Mouse (Mus musculus) adrenal gland, adult 2 months (tissue): ENCODE results near the gene Zfand3. TPM values are rescaled to one million over a fixed set of nuclear protein-coding genes. Genes with fewer than 3 reads are reported as not detected.
A peak's percentile ranks its signal among the peaks of the same experiment; 100 is the strongest.

Experiments used
- DNase-seq: peaks from one replicate; pipeline ENCODE4 v3.0.0; 2021
- polyA plus RNA-seq: library from polyadenylated mRNA; depleted of rRNA; stranded (reverse); fragments of >200 nt; gene quantifications from 2 replicates; pipeline ENCODE4 v1.2.3, GENCODE M21; 2012
- total RNA-seq, 2 experiments: library from RNA; stranded (reverse); gene quantifications; 2 replicates each; pipeline ENCODE4 v1.2.3; 2021

Zfand3 gene
- total and polyA plus RNA-seq, 3 experiments: 67.0 to 210 (median 164) TPM

DNA sequence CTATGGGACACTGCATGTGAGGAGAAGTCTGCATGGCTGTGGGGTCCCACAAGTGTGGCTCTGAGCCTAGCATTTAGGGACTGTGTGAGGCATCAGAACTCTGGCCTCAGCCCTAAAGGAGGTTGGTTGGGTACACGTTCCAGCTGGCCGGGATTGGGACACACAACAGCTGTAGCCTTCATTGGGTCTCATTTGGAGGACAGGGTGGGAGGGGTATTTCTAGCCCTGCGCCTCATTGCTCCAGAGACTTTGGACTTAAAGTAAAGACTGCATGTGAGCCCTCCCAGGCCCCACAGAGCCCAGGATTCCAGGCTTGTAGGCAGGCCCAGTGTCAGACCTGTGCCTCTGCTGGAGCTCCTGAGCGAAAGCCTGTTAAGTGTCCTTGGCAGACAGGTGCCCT, 225.9 kb downstream of the Zfand3 start:
- DNase-seq: no peak

DNA sequence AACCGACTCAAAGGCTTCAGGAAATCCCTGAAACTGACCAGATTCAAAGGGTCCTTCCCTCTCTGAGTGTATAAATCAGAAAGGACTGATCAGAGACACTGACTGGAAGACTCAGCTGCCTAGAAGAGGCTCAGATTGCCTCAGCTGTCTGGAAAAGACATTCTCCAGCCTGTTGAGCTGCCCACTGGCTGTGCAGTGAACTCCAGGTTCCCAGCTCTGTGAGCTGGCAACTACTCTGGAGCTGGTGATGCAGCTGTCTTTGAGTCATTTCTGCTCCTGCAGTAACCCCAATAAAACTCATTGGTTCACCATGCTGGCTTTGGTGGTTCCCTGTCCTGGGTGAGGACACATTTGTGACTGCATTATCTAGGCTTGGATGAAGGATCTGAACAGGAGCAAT, 226.9 kb downstream of the Zfand3 start:
- no peak for DNase-seq

DNA sequence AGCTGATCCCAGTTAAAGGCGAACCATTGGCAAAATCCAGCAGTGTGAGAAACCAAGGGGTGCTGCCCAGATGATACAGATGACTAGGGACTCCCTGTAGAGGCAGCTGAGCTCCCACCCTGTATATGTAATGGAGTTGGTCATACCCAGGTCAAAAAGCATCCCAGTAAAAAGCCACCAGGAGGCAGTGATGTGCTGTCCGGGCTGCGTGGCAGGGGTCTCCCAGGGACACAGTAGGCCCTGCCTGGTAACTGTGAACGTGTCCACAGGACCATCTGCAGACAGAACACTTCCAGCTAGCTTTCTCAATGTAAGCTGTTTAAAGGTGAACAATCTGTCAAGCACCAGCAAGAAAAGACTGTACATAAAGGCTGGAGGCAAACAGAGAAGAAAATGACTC, 228.2 kb downstream of the Zfand3 start:
- DNase-seq: no peak

DNA sequence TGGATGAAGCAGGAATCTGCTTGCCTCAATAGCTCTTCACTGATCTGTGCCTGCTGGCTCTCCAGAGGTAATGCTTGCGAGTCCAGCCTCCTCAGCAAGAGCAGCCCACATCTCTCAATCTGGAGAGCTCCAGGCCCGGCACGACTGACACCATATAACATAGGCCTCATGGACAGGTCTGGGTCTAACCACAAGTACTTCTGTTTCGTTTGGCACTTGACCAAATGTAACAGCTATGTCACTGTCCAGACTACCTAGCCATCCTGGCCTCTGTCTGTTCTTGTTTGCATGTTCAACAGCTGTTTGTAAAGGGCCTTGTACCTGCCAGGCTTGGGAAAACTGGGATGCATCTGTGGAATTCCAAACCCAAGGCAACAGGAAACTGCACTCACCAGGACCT, 230.8 kb downstream of the Zfand3 start:
- DNase-seq: no peak

DNA sequence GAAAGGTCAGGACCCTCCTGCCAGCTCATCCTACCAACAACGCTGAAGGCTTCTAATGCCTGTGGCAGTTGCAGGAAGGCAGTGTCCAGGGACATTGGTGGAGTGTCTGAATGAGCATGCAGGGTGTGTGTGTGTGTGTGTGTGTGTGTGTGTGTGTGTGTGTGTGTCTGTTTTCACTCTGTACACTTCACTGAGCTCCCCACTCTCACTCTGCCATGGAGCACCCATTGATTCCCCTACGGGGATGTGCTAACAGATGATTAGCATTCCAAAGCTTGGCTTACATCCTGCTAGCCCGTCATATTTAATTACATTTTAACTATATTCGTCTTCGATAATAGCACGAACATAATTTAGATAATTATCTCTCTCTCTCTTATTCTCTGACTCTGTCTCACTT, 232.1 kb downstream of the Zfand3 start:
- no peak for DNase-seq

DNA sequence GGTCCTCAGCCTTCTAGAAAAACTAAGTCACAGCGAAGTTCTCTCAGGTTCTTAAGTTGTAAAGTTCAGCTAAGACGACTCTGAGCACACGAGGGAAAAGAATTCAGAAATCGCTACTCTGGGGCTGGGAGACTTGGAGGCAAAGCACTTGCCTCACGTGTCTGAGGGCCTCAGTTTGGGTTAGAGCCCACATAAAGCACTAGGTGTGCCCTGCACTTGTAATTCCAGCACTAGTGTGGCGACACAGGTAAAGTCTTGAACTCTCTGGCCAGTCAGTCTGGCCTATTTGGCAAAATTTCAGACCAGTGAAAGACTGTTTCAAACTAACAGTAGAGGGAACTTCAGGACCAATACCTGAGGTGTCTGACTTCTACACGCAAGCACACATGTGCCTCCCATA, 233.1 kb downstream of the Zfand3 start:
- no peak for DNase-seq

DNA sequence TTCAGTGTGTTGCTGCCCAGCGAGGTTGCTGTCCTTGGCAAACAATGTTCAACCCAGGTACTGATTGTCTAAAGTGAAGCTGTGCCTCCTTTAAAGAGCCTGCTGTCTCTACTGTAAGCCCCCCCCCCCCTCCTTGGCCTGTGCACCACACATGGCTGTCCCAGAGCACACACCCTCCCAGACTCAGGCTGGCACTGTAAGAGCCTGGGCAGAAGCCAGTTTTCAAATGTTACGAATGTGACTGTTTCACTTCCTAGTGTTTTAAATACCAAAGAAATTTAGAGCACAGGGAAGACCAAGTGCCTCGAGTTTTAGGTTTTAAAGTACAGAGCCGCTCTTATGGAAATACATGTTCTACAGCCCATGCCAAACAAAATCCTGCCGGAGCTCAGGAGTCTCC, 234.9 kb downstream of the Zfand3 start:
- no peak for DNase-seq

DNA sequence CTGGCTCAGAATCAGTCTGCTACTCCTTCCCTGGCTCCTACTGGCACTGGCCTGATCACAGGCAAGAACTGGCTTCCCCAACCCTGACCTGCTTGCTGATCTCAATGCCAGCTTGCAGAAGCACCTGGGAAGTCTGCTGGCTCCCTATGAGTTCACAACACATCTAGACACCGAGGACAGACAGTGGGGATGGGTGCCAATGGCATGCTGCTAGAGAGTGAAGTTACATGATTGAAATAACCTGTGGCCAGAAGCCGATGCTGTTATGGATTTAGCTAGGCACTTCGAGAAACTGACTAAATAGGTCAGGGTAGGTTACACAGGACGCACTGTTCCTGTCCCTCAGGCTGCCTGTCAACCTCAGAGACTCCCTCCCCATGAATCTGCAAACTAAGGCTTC, 236.1 kb downstream of the Zfand3 start:
- no peak for DNase-seq

DNA sequence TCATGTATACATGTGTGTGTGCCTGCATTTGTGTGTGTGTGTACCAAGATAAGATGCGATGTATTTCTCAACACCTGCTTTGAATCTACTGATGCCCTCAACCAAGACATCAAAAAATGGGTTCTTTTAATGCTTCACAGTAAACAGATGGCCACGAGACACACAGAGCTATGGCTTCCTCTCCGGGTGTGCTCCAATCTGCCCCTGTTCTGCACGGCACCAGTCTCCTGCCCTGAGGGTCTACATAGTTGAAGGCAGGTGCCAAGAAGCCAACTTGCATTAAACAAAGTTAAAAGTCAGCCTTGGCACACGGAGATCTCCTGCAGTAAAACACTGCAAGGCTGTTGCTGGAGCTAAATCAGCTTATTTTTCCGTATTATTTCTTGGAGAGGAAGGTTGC, 236.5 kb downstream of the Zfand3 start:
- DNase-seq: no peak

DNA sequence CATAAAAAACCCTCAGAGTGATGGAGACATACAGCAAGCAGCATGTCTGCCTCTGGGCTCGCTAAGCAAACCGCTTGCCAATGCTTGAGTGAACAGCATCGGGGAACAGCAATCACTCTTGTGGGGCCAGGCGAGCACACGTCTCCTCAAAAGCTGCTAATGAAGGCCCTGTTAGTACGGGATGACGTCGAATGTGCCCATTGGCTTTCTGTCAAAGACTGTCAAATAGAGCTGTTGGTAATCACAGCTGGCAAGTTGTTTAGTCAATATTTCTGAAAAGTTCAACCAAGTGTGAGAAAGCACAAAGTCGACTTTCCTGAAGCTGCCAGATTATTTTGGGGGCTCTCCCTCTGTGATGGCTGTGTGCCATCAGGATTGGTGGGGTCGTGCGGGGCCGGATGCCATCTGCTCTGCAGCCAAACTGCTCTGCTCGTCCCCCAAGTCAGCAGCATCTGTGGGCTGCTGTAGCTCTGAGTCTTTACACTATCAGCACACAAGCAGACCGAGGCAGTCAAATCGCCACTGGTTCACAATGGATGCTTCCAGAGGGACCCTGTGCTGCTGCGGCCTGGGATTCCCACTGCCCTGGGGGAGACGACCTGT, 237.3 kb downstream of the Zfand3 start:
- no peak for DNase-seq

DNA sequence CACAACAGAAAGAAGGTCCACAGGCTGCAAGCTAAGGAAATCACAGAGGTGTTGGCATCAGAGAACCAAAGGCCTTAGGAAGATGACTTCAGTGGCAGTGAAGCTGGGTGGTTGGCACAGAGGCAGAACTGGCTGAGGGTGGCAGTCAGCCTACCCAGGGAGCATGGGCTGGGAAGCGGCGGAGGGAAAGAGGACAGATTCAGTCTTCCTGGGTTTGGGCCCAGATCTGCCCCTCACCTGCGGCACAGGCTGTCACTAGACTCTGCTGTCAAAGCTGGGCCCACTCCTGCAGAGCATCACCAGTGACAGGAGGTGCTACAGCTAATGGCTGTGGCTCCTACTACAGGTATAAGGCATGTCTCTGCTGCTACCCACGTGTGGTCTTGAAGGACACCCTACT, 238.1 kb downstream of the Zfand3 start:
- DNase-seq: no peak

DNA sequence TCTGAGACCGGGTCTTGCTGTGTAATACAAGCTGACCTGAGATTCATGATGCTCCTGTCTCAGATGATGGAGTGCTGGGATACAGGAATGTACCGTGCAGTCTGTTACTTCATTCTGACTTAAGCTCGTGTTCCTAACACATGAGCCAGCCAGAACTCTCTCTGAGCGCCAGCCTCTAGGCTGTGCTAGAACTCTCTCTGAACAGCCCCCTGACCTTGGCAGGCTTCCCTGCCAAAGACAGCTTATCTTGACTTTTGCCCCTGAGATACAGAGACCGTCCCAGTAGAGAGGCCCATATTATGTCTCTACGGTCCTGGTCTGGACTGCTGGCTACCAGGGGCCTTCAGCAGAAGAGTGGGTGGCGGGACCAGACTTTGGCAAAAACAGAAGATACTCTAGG, 239.0 kb downstream of the Zfand3 start:
- peak; percentile 47 for DNase-seq

DNA sequence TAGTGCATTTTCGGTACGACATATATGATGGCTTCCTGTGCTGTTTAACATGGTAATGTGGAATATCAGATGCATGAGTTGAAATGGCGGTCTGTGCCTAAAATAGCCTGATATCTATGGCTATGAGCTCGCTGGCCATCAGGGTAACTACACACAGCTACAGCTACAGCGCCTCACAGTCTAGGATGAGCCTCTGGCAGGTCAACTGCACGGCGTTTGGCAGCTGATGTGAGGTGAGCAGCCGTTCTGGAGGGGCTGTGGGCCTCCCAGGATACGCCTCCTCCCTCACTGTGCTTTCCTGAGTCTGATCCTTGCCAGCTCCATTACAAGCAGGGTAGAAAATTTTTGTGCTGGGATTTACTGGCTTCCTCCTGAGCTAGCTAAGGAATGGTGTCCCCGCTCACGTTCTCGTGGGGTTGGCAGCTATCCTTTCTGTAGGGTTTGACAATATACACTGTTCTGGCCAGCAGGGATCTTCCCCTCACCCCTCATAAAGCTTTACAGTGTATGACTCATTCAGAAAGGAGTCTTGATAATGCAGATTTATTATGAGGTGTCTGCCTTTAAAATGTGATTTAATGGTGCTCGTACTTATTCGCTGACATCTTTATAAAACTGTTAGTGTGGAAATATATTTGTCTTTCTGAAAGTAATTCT, 240.2 kb downstream of the Zfand3 start:
- DNase-seq: no peak

DNA sequence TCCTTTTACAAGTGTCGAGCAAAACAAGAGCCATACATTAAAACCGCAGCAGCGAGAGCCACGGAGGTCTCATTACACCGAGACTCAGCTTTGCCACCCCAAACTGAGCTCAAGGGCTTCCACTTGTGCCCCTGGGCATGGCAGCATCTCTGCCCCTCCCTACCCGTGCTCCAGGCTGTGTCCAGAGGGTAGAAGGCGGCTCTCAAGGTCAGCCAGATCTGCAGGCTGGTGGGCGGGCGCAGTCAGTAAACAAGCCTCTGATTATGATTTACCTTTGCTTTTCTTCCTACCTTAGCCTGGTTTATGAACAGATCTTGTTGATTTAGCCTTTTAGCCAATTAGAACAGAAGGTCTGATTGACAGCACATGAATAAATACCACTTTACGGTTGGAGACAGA, 240.8 kb downstream of the Zfand3 start:
- DNase-seq: peak; percentile 54

DNA sequence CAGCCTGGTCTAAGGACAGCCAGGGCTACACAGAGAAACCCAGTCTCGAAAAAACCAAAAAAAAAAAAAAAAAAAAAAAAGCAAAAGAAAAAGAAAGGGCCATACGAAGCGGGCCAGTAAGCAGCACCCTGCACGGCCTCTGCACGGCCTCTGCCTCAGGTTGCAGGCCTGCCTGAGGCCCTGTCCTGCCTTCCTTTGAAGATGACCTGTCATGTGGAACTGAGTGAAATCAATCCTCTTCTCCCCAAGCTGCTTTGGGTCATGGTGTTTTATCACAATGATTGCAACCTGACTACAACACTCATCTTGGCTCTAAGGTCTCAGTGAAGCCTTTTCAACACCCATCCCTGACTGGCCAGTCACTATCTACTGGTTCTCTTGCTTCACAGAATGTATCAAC, 248.5 kb downstream of the Zfand3 start:
- DNase-seq: no peak

DNA sequence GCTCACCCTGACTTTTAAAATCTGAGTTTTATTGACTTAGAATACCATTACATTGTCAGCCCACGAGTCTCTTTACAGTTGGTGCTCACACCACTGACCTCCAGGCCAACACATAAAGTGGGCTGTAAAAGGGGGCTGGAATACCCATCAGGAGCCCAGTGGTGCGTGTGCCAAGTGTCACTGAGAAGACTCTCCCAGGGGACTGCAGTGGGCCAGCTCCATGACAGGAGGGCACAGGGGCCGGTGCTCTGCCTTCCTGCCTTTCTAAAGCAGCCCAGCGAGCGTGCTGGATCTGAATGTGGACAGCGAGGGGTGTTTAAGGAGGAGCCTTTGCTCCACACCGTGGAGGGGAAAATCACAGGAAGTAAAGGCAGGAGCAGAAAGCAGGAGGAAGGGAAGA, 249.4 kb downstream of the Zfand3 start:
- DNase-seq: no peak

DNA sequence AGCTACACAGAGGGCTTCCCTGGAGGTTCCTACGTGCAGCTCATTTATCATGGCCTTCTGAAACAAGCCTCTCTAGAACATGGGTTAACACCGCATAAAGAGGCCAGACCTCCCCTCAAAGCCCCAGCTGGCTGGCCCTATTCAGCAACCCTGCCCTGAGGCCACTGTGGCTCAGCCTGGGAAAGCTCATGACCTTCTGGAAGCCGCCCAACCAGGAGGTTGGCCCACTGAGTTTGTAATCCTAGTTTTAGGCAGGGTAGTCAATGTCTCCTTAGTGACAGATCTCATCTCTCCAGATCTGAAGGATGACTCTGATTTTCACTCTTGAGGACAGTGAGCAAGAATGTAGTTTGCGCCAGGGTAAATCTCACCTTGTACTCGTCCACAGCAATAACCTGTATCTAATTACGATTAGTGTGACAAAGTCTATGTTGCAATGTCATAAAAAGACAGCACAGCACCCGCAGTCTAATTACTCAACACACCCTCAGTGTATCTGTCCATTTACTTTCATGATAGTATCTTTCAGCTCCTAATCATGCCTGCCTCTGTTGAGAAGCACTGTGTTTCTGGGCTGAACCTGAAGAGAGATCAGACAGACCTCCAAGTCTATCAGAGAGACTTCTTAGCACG, 251.5 kb downstream of the Zfand3 start:
- peak; percentile 41 for DNase-seq

DNA sequence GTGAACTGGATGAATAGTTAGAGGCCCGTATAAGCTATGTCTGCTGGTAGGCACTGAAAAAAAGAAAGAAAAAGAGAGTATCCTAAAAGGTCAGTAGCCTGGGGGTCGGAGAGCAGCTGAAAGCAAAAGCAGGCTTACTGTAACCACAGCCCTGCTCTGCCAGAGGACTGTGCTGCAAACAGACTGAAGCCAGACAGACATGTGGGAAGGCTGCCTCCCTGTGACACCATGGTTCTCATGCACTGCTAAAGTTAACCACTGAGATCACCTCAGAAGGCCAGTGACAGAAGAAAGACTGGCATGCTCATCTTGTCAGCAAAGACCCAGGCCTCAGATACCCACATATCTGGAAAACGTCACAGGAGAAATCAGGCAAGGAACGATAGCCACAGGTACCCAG, 253.9 kb downstream of the Zfand3 start:
- DNase-seq: no peak

DNA sequence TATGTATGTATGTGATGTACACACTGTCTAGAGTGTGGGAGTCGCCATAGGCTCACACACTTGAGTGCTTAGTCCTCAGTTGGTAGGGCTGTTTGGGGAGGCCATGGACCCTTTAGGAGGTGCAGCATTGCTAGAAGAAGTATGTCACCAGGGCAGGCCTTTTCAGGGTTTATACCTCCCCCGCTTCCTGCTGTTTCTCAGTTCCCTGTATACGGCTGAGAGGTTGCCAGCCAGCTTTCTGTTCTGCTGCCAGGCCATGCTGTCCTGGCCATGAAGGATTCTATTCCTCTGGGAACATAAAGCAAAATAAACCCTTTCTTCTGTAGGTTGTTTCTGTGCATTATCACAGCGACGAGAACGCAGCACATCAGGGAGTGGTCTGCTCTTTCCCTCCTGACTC, 255.4 kb downstream of the Zfand3 start:
- no peak for DNase-seq
